Mouse (Mus musculus): ENCODE data around the gene Hspd1. TPM values are rescaled to one million over a fixed set of nuclear protein-coding genes. Genes with fewer than 3 reads are reported as not detected.
"Not testable (repeated sequence)": the region's sequence is repeated elsewhere in the genome, so short reads cannot be mapped to it uniquely, and the experiment has no call there.

Hspd1 gene
- polyA plus RNA-seq, 1 experiment from 2014 or later: 256 TPM

GRCm38 (mm10) chr1:55087401-55087904, 590 bp downstream of the Hspd1 start:
- Histone ChIP-seq H3K4me3 (replicated peaks) (peak overlapping the region; percentile 93), H3K4me1 (replicated peaks) (peaks cover 67% of the 10 kb centered on the region), H3K4me2 (peak overlapping the region; percentile 99), H3K9ac (peak overlapping the region; percentile 93), H3K9me3 (replicated peaks) (no peaks in the 10 kb centered on the region), H3K27me3 (no peaks in the 10 kb centered on the region), H3K36me3 (replicated peaks) (peaks cover 46% of the 10 kb centered on the region), H3K27ac (replicated peaks) (peak overlapping the region; percentile 95)
- WGBS (ENCODE audit: insufficient replicate concordance): under 1% methylated on average over 51 of the region's 57 CpGs
- peak; percentile 35 for ATAC-seq (ENCODE audit: insufficient read depth)

- H3K4me3 ChIP-seq (replicated peaks): peak overlapping the region; percentile 93
- peaks cover 64% of the 10 kb centered on the region for H3K4me1 ChIP-seq (replicated peaks)
- no peak; the same call in 1 of the 2 replicates for ATAC-seq (ENCODE audit: insufficient read depth)
- H3K9me3 ChIP-seq (replicated peaks): no peaks in the 10 kb centered on the region; the same call in 1 of the 2 replicates
- peaks cover 50% of the 10 kb centered on the region for H3K36me3 ChIP-seq (replicated peaks)
- H3K27ac ChIP-seq (replicated peaks): peak overlapping the region; percentile 95
- 1% methylated on average over 13 of the region's 13 CpGs for WGBS (ENCODE audit: insufficient replicate concordance)
- H3K9ac ChIP-seq: peak overlapping the region; percentile 93
- H3K27me3 ChIP-seq: no peaks in the 10 kb centered on the region
- H3K4me2 ChIP-seq: peak overlapping the region; percentile 99
These were observed 1.1 kb downstream of the Hspd1 start for GRCm38 (mm10) chr1:55086868-55087400.

GRCm38 (mm10) chr1:55085781-55086366, 2.2 kb downstream of the Hspd1 start:
- Histone ChIP-seq H3K9ac (peak overlapping the region; percentile 45), H3K27me3 (no peaks in the 10 kb centered on the region), H3K27ac (replicated peaks) (no peak overlapping the region; the same call in 1 of the 2 replicates), H3K4me3 (replicated peaks) (peak overlapping the region; percentile 93), H3K36me3 (replicated peaks) (peaks cover 52% of the 10 kb centered on the region), H3K4me2 (peak overlapping the region; percentile 99), H3K4me1 (replicated peaks) (peaks cover 63% of the 10 kb centered on the region), H3K9me3 (replicated peaks) (no peaks in the 10 kb centered on the region; the same call in 1 of the 2 replicates)
- WGBS (ENCODE audit: insufficient replicate concordance): 26% methylated on average over 7 of the region's 7 CpGs
- no peak for ATAC-seq (ENCODE audit: insufficient read depth)

GRCm38 (mm10) chr1:55082106-55082505, 5.9 kb downstream of the Hspd1 start:
- H3K4me2 ChIP-seq: no peak overlapping the region

GRCm38 (mm10) chr1:55079677-55080076, 8.4 kb downstream of the Hspd1 start:
- H3K9ac ChIP-seq: no peak overlapping the region
- H3K4me1 ChIP-seq (replicated peaks): peaks cover 46% of the 10 kb centered on the region
- WGBS (ENCODE audit: insufficient replicate concordance): 81% methylated on average over 4 of the region's 4 CpGs
- no peak overlapping the region for H3K4me3 ChIP-seq (replicated peaks)
- H3K4me2 ChIP-seq: no peak overlapping the region
- H3K36me3 ChIP-seq (replicated peaks): peaks cover 72% of the 10 kb centered on the region
- H3K9me3 ChIP-seq (replicated peaks): no peaks in the 10 kb centered on the region; the same call in 1 of the 2 replicates
- H3K27ac ChIP-seq (replicated peaks): no peak overlapping the region
- no peaks in the 10 kb centered on the region for H3K27me3 ChIP-seq
- no peak for ATAC-seq (ENCODE audit: insufficient read depth)

More at GRCm38 (mm10) chr1:55082106-55082505, 5.9 kb downstream of the Hspd1 start:
- Histone ChIP-seq H3K9me3 (replicated peaks) (no peaks in the 10 kb centered on the region; the same call in 1 of the 2 replicates), H3K4me1 (replicated peaks) (peaks cover 43% of the 10 kb centered on the region), H3K27me3 (no peaks in the 10 kb centered on the region), H3K27ac (replicated peaks) (no peak overlapping the region), H3K36me3 (replicated peaks) (peaks cover 79% of the 10 kb centered on the region), H3K9ac (no peak overlapping the region), H3K4me3 (replicated peaks) (no peak overlapping the region)
- WGBS (ENCODE audit: insufficient replicate concordance): 54% methylated on average over 1 of the region's 1 CpGs
- no peak for ATAC-seq (ENCODE audit: insufficient read depth)

- 84% methylated on average over 2 of the region's 2 CpGs for WGBS (ENCODE audit: insufficient replicate concordance)
- Histone ChIP-seq H3K27me3 (no peaks in the 10 kb centered on the region), H3K27ac (replicated peaks) (no peak overlapping the region), H3K9me3 (replicated peaks) (no peaks in the 10 kb centered on the region), H3K36me3 (replicated peaks) (peaks cover 57% of the 10 kb centered on the region), H3K9ac (no peak overlapping the region), H3K4me3 (replicated peaks) (no peak overlapping the region), H3K4me2 (no peak overlapping the region), H3K4me1 (replicated peaks) (peaks cover 46% of the 10 kb centered on the region)
- no peak for ATAC-seq (ENCODE audit: insufficient read depth)
These were observed 11.1 kb downstream of the Hspd1 start for GRCm38 (mm10) chr1:55076849-55077516.

- no peak overlapping the region for H3K4me3 ChIP-seq (replicated peaks)
- no peak for ATAC-seq (ENCODE audit: insufficient read depth)
- H3K27ac ChIP-seq (replicated peaks): 0 out of 2 replicates have a peak overlapping the region, but pooled peaks have one; percentile 74
- peaks cover 57% of the 10 kb centered on the region for H3K36me3 ChIP-seq (replicated peaks)
- H3K4me2 ChIP-seq: no peak overlapping the region
- no peaks in the 10 kb centered on the region for H3K9me3 ChIP-seq (replicated peaks)
- H3K27me3 ChIP-seq: no peaks in the 10 kb centered on the region
- H3K4me1 ChIP-seq (replicated peaks): peaks cover 46% of the 10 kb centered on the region
- no peak overlapping the region for H3K9ac ChIP-seq
These were observed 11.7 kb downstream of the Hspd1 start for GRCm38 (mm10) chr1:55076395-55076743.

GRCm38 (mm10) chr1:55075652-55076394, 12.2 kb downstream of the Hspd1 start:
- H3K9ac ChIP-seq: no peak overlapping the region
- peaks cover 55% of the 10 kb centered on the region for H3K36me3 ChIP-seq (replicated peaks)
- H3K27ac ChIP-seq (replicated peaks): peak overlapping the region; percentile 74
- no peaks in the 10 kb centered on the region for H3K27me3 ChIP-seq
- H3K4me1 ChIP-seq (replicated peaks): peaks cover 46% of the 10 kb centered on the region
- H3K4me3 ChIP-seq (replicated peaks): no peak overlapping the region
- H3K9me3 ChIP-seq (replicated peaks): no peaks in the 10 kb centered on the region
- no peak overlapping the region; the same call in 1 of the 2 replicates for H3K4me2 ChIP-seq
- peak; percentile 82 for ATAC-seq (ENCODE audit: insufficient read depth)
- 19% methylated on average over 5 of the region's 5 CpGs for WGBS (ENCODE audit: insufficient replicate concordance)

GRCm38 (mm10) chr1:55074757-55075156, 13.3 kb downstream of the Hspd1 start:
- H3K9me3 ChIP-seq (replicated peaks): no peaks in the 10 kb centered on the region
- 41% methylated on average over 2 of the region's 2 CpGs for WGBS (ENCODE audit: insufficient replicate concordance)
- peaks cover 48% of the 10 kb centered on the region for H3K36me3 ChIP-seq (replicated peaks)
- no peak overlapping the region for H3K9ac ChIP-seq
- H3K27ac ChIP-seq (replicated peaks): no peak overlapping the region; the same call in 1 of the 2 replicates
- H3K4me1 ChIP-seq (replicated peaks): peaks cover 46% of the 10 kb centered on the region
- no peak for ATAC-seq (ENCODE audit: insufficient read depth)
- no peak overlapping the region for H3K4me3 ChIP-seq (replicated peaks)
- no peak overlapping the region for H3K4me2 ChIP-seq
- H3K27me3 ChIP-seq: no peaks in the 10 kb centered on the region

- H3K4me3 ChIP-seq (replicated peaks); ATAC-seq (ENCODE audit: insufficient read depth); H3K4me2 ChIP-seq; H3K27me3 ChIP-seq; H3K9me3 ChIP-seq (replicated peaks); H3K9ac ChIP-seq; H3K27ac ChIP-seq (replicated peaks): not testable (repeated sequence)
- H3K4me1 ChIP-seq (replicated peaks): peaks cover 39% of the 10 kb centered on the region
- peaks cover 48% of the 10 kb centered on the region for H3K36me3 ChIP-seq (replicated peaks)
These were observed 15.7 kb downstream of the Hspd1 start for GRCm38 (mm10) chr1:55072328-55072727.

GRCm38 (mm10) chr1:55061772-55062171, 26.3 kb downstream of the Hspd1 start:
- Histone ChIP-seq H3K4me2 (no peak overlapping the region), H3K9me3 (replicated peaks) (no peaks in the 10 kb centered on the region), H3K4me1 (replicated peaks) (peaks cover 37% of the 10 kb centered on the region), H3K4me3 (replicated peaks) (no peak overlapping the region), H3K36me3 (replicated peaks) (peaks cover 43% of the 10 kb centered on the region), H3K9ac (no peak overlapping the region), H3K27me3 (no peaks in the 10 kb centered on the region), H3K27ac (replicated peaks) (no peak overlapping the region)
- peak; percentile 55; the same call in 1 of the 2 replicates for ATAC-seq (ENCODE audit: insufficient read depth)
- 48% methylated on average over 4 of the region's 4 CpGs for WGBS (ENCODE audit: insufficient replicate concordance)

Data from liver, embryonic 15.5 days (tissue).